Mouse (Mus musculus): Measurements from ENCODE around the gene Slc37a4. TPM values are rescaled to one million over a fixed set of nuclear protein-coding genes. Genes with fewer than 3 reads are reported as not detected.
"Not testable (repeated sequence)": the region's sequence is repeated elsewhere in the genome, so short reads cannot be mapped to it uniquely, and the experiment has no call there.

Gene Slc37a4
- polyA plus RNA-seq, 1 experiment, result 9.4 TPM

- Histone ChIP-seq H3K4me3 (ENCODE audit: insufficient read depth, low read length) (no peak overlapping the region), H3K27ac (ENCODE audit: insufficient read depth, low read depth, low read length) (no peak overlapping the region), H3K4me1 (ENCODE audit: control insufficient read depth, insufficient read depth, low read length) (peaks cover 4% of the 10 kb centered on the region)
- TF ChIP-seq POLR2A (IDR thresholded peaks at IDR 0.05; ENCODE audit: borderline replicate concordance, low read depth, low read length) (no peak), CTCF (IDR thresholded peaks at IDR 0.05; ENCODE audit: low read depth, low read length) (no peak)
Measured at GRCm38 (mm10) chr9:44423576-44423975, 26.9 kb downstream of the Slc37a4 start.

GRCm38 (mm10) chr9:44432577-44433185 lies 36.0 kb downstream of the Slc37a4 start:
- Histone ChIP-seq H3K4me1 (ENCODE audit: control insufficient read depth, insufficient read depth, low read length) (peaks cover 13% of the 10 kb centered on the region), H3K27ac (ENCODE audit: insufficient read depth, low read depth, low read length) (no peak overlapping the region), H3K4me3 (ENCODE audit: insufficient read depth, low read length) (no peak overlapping the region)
- TF ChIP-seq CTCF (IDR thresholded peaks at IDR 0.05; ENCODE audit: low read depth, low read length), result no peak
- TF ChIP-seq POLR2A (IDR thresholded peaks at IDR 0.05; ENCODE audit: borderline replicate concordance, low read depth, low read length), result no peak

- TF ChIP-seq CTCF (IDR thresholded peaks at IDR 0.05; ENCODE audit: low read depth, low read length), result no peak
- TF ChIP-seq POLR2A (IDR thresholded peaks at IDR 0.05; ENCODE audit: borderline replicate concordance, low read depth, low read length), result no peak
- no peak overlapping the region for H3K4me3 ChIP-seq (ENCODE audit: insufficient read depth, low read length)
- peaks cover 13% of the 10 kb centered on the region for H3K4me1 ChIP-seq (ENCODE audit: control insufficient read depth, insufficient read depth, low read length)
Measured at GRCm38 (mm10) chr9:44435747-44436146, 39.1 kb downstream of the Slc37a4 start.

GRCm38 (mm10) chr9:44440961-44441360 lies 44.3 kb downstream of the Slc37a4 start, which contains the start of gene Foxr1:
Gene Foxr1 (minus strand): TSS chr9:44441136.
- Histone ChIP-seq H3K4me1 (ENCODE audit: control insufficient read depth, insufficient read depth, low read length) (peaks cover 11% of the 10 kb centered on the region), H3K4me3 (ENCODE audit: insufficient read depth, low read length) (no peak within 1 kb of the TSS), H3K27ac (ENCODE audit: insufficient read depth, low read depth, low read length) (no peak within 1 kb of the TSS)
- TF ChIP-seq CTCF (IDR thresholded peaks at IDR 0.05; ENCODE audit: low read depth, low read length) (no peak), POLR2A (IDR thresholded peaks at IDR 0.05; ENCODE audit: borderline replicate concordance, low read depth, low read length) (no peak)

More at GRCm38 (mm10) chr9:44435747-44436146, 39.1 kb downstream of the Slc37a4 start:
- H3K27ac ChIP-seq (ENCODE audit: insufficient read depth, low read depth, low read length), result no peak overlapping the region

- not testable (repeated sequence) for H3K27ac ChIP-seq (ENCODE audit: insufficient read depth, low read depth, low read length); H3K4me1 ChIP-seq (ENCODE audit: control insufficient read depth, insufficient read depth, low read length); H3K4me3 ChIP-seq (ENCODE audit: insufficient read depth, low read length)
Measured at GRCm38 (mm10) chr9:44444402-44445025, 47.9 kb downstream of the Slc37a4 start.

GRCm38 (mm10) chr9:44450387-44450786 lies 53.7 kb downstream of the Slc37a4 start:
- no peak overlapping the region for H3K27ac ChIP-seq (ENCODE audit: insufficient read depth, low read depth, low read length)
- H3K4me3 ChIP-seq (ENCODE audit: insufficient read depth, low read length), result no peak overlapping the region
- peaks cover 2% of the 10 kb centered on the region; the same call in 1 of the 2 replicates for H3K4me1 ChIP-seq (ENCODE audit: control insufficient read depth, insufficient read depth, low read length)
- no peak for TF ChIP-seq CTCF (IDR thresholded peaks at IDR 0.05; ENCODE audit: low read depth, low read length)
- TF ChIP-seq POLR2A (IDR thresholded peaks at IDR 0.05; ENCODE audit: borderline replicate concordance, low read depth, low read length), result no peak

Other genes with a start within 250 kb of the Slc37a4 start
- gene Cbl, start 162.8 kb upstream of the Slc37a4 start, polyA plus RNA-seq (2012; ENCODE audit: insufficient read depth, insufficient read length, missing spikeins), result 143 and 171 TPM in 2 replicates
- gene Ccdc153, start 156.2 kb upstream of the Slc37a4 start, polyA plus RNA-seq (2012; ENCODE audit: insufficient read depth, insufficient read length, missing spikeins), result not detected in 2 replicates
- gene Pdzd3, start 145.4 kb upstream of the Slc37a4 start, polyA plus RNA-seq (2012; ENCODE audit: insufficient read depth, insufficient read length, missing spikeins), result not detected in 2 replicates
- 6.6 and 7.1 TPM in 2 replicates for gene Nlrx1, start 128.3 kb upstream of the Slc37a4 start, polyA plus RNA-seq (2012; ENCODE audit: insufficient read depth, insufficient read length, missing spikeins)
- not detected in 2 replicates for gene Abcg4, start 108.2 kb upstream of the Slc37a4 start, polyA plus RNA-seq (2012; ENCODE audit: insufficient read depth, insufficient read length, missing spikeins)
- 23.8 and 28.0 TPM in 2 replicates for gene Hinfp, start 91.2 kb upstream of the Slc37a4 start, polyA plus RNA-seq (2012; ENCODE audit: insufficient read depth, insufficient read length, missing spikeins)
- 19.9 and 24.0 TPM in 2 replicates for gene C2cd2l, start 76.6 kb upstream of the Slc37a4 start, polyA plus RNA-seq (2012; ENCODE audit: insufficient read depth, insufficient read length, missing spikeins)
- gene Dpagt1, start 70.8 kb upstream of the Slc37a4 start, polyA plus RNA-seq (2012; ENCODE audit: insufficient read depth, insufficient read length, missing spikeins), result 44.7 and 49.6 TPM in 2 replicates
- 43.6 and 57.0 TPM in 2 replicates for gene H2afx, start 62.2 kb upstream of the Slc37a4 start, polyA plus RNA-seq (2012; ENCODE audit: insufficient read depth, insufficient read length, missing spikeins)
- 22.4 and 25.8 TPM in 2 replicates for gene Hmbs, start 52.6 kb upstream of the Slc37a4 start, polyA plus RNA-seq (2012; ENCODE audit: insufficient read depth, insufficient read length, missing spikeins)
- 41.3 and 44.7 TPM in 2 replicates for gene Vps11, start 35.2 kb upstream of the Slc37a4 start, polyA plus RNA-seq (2012; ENCODE audit: insufficient read depth, insufficient read length, missing spikeins)
- gene Hyou1, start 17.4 kb upstream of the Slc37a4 start, polyA plus RNA-seq (2012; ENCODE audit: insufficient read depth, insufficient read length, missing spikeins), result 32.8 and 33.6 TPM in 2 replicates
- 2,665 and 2,801 TPM in 2 replicates for gene Rps25, start 10.3 kb downstream of the Slc37a4 start, polyA plus RNA-seq (2012; ENCODE audit: insufficient read depth, insufficient read length, missing spikeins)
- 64.9 and 82.4 TPM in 2 replicates for gene Trappc4, start 10.7 kb downstream of the Slc37a4 start, polyA plus RNA-seq (2012; ENCODE audit: insufficient read depth, insufficient read length, missing spikeins)
- gene Ccdc84, start 21.7 kb downstream of the Slc37a4 start, polyA plus RNA-seq (2012; ENCODE audit: insufficient read depth, insufficient read length, missing spikeins), result 39.3 and 50.2 TPM in 2 replicates
- gene Foxr1, start 44.3 kb downstream of the Slc37a4 start, polyA plus RNA-seq (2012; ENCODE audit: insufficient read depth, insufficient read length, missing spikeins), result not detected in 2 replicates
- not detected in 2 replicates for gene Upk2, start 58.1 kb downstream of the Slc37a4 start, polyA plus RNA-seq (2012; ENCODE audit: insufficient read depth, insufficient read length, missing spikeins)
- gene Bcl9l, start 86.0 kb downstream of the Slc37a4 start, polyA plus RNA-seq (2012; ENCODE audit: insufficient read depth, insufficient read length, missing spikeins), result 6.7 and 9.5 TPM in 2 replicates
- not detected in 2 replicates for gene Cxcr5, start 165.0 kb downstream of the Slc37a4 start, polyA plus RNA-seq (2012; ENCODE audit: insufficient read depth, insufficient read length, missing spikeins)
- gene Ddx6, start 208.0 kb downstream of the Slc37a4 start, polyA plus RNA-seq (2012; ENCODE audit: insufficient read depth, insufficient read length, missing spikeins), result 111 and 122 TPM in 2 replicates

Data from bone marrow macrophage, adult 2 months (primary cell).